24 mouse cellular contexts compared by ENCODE assay signal in the genomic region with DNA sequence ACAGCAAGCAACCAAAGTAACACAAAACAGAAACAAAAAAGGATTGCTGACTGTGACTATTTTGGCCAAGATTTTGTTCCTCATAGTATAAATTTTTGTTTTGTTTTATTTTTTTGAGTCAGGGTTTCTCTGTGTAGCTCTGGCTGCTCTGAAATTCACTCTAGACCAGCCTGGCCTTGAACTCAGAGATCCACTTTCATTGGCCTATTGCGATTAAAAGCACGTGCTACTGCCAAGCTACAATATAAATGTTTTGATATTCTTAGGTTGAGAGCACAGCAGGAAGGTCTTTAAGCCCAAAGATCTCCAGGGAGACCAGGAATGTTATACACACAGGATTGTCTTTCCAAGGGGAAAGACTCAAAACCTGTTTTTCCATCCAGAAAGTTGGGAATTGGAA. TPM values are rescaled to one million over a fixed set of nuclear protein-coding genes. Genes with fewer than 3 reads are reported as not detected.
DNase-seq lines count a peak whose midpoint lies in the region; ATAC-seq and TF ChIP-seq lines count a peak whose summit lies in the region.
"Had no signal": no experiment of that assay in that cellular context is flagged by ENCODE, and none has a peak within 500 bp of the region (broad histone marks: within the 10 kb centered on the region; RNA-seq: fewer than 3 reads in every experiment).

No protein-coding gene starts in this region.

- no peak overlapping the region for H3K4me2 ChIP-seq in midbrain, embryonic 11.5 days
- H3K4me2 ChIP-seq: embryonic facial prominence, embryonic 13.5 days; hindbrain, embryonic 12.5 days; limb, embryonic 12.5 days; midbrain, embryonic 15.5 days; neural tube, embryonic 15.5 days; stomach, embryonic 15.5 days had no signal

- H3K4me1 ChIP-seq in midbrain, embryonic 11.5 days (ENCODE audit: control insufficient read depth, insufficient read depth, low read length) = no peaks in the 10 kb centered on the region
- H3K4me1 ChIP-seq in midbrain, embryonic 10.5 days = no peaks in the 10 kb centered on the region
- H3K4me1 ChIP-seq in bone marrow macrophage, adult 2 months (ENCODE audit: control insufficient read depth, insufficient read depth, low read length) = peaks cover 15% of the 10 kb centered on the region
- H3K4me1 ChIP-seq: heart, embryonic 10.5 days; midbrain, embryonic 15.5 days; stomach, embryonic 15.5 days had no signal

- no peaks in the 10 kb centered on the region for H3K27me3 ChIP-seq in midbrain, embryonic 11.5 days (ENCODE audit: control insufficient read depth, insufficient read depth, low read length)
- H3K27me3 ChIP-seq in midbrain, embryonic 10.5 days (ENCODE audit: low read depth, poor library complexity, severe bottlenecking) = no peaks in the 10 kb centered on the region
- H3K27me3 ChIP-seq: embryonic facial prominence, embryonic 13.5 days; hindbrain, embryonic 12.5 days; limb, embryonic 12.5 days; midbrain, embryonic 15.5 days; neural tube, embryonic 15.5 days; stomach, embryonic 15.5 days had no signal

- no peak for DNase-seq in gastrocnemius, adult 2 months
- no peak for DNase-seq in gastrocnemius, postnatal 36 days
- peak; percentile 72 for DNase-seq in midbrain, embryonic 11.5 days (ENCODE audit: low spot score, missing footprints)
- no peak for DNase-seq in midbrain, embryonic 10.5 days (ENCODE audit: low spot score)
- no peak for DNase-seq in T-cell, adult 2 months (ENCODE audit: low spot score)
- DNase-seq: cerebellum, adult 18-20 months; cerebellum, postnatal 36 days; forebrain, postnatal 0 days; heart, postnatal 10 days; kidney, adult 8-10 months; lung, postnatal 10 days; right cerebral cortex, postnatal 25 days; thymus, adult 2 months had no signal

- intact Hi-C loops in gastrocnemius, adult 2 months (cut with DNase I) = no loop called here
- intact Hi-C loops in gastrocnemius, postnatal 36 days (cut with DNase I) = no loop called here

- H3K27ac ChIP-seq in gastrocnemius, adult 2 months = peak overlapping the region; percentile 61
- H3K27ac ChIP-seq in midbrain, embryonic 11.5 days (ENCODE audit: low read depth, low read length) = no peak overlapping the region
- H3K27ac ChIP-seq in midbrain, embryonic 10.5 days (replicated peaks) = no peak overlapping the region
- peak overlapping the region; percentile 47 for H3K27ac ChIP-seq in bone marrow macrophage, adult 2 months (ENCODE audit: insufficient read depth, low read depth, low read length)
- H3K27ac ChIP-seq: embryonic facial prominence, embryonic 13.5 days; forebrain, embryonic 10.5 days; heart, embryonic 10.5 days; hindbrain, embryonic 12.5 days; limb, embryonic 12.5 days; midbrain, embryonic 15.5 days; neural tube, embryonic 15.5 days; stomach, embryonic 15.5 days had no signal

- 48% methylated on average over 2 of the region's 2 CpGs for WGBS in midbrain, embryonic 11.5 days
- 60% methylated on average over 2 of the region's 2 CpGs for WGBS in midbrain, embryonic 10.5 days

- no peaks in the 10 kb centered on the region for H3K9me3 ChIP-seq in midbrain, embryonic 11.5 days (ENCODE audit: control insufficient read depth, low read length)
- no peaks in the 10 kb centered on the region for H3K9me3 ChIP-seq in midbrain, embryonic 10.5 days (replicated peaks)
- H3K9me3 ChIP-seq: embryonic facial prominence, embryonic 13.5 days; forebrain, embryonic 10.5 days; heart, embryonic 10.5 days; hindbrain, embryonic 12.5 days; limb, embryonic 12.5 days; midbrain, embryonic 15.5 days; neural tube, embryonic 15.5 days; stomach, embryonic 15.5 days had no signal

- no peaks in the 10 kb centered on the region for H3K36me3 ChIP-seq in midbrain, embryonic 11.5 days (ENCODE audit: control insufficient read depth, insufficient read depth, low read length)
- H3K36me3 ChIP-seq in midbrain, embryonic 10.5 days = 0 out of 2 replicates have a peak, but pooled peaks cover 2% of the 10 kb centered on the region
- H3K36me3 ChIP-seq: embryonic facial prominence, embryonic 13.5 days; hindbrain, embryonic 12.5 days; midbrain, embryonic 15.5 days; stomach, embryonic 15.5 days had no signal

- ATAC-seq in midbrain, embryonic 11.5 days (ENCODE audit: low FRiP score) = no peak
- ATAC-seq in inflammation-experienced regulatory T-cells, adult 6 months = no peak
- ATAC-seq: forebrain, postnatal 0 days; midbrain, embryonic 15.5 days had no signal

- H3K9ac ChIP-seq in midbrain, embryonic 11.5 days (ENCODE audit: low read length) = no peak overlapping the region
- H3K9ac ChIP-seq: embryonic facial prominence, embryonic 13.5 days; forebrain, postnatal 0 days; hindbrain, embryonic 12.5 days; limb, embryonic 12.5 days; midbrain, embryonic 15.5 days; neural tube, embryonic 15.5 days; stomach, embryonic 15.5 days had no signal

- TF ChIP-seq POLR2A in bone marrow macrophage, adult 2 months (IDR thresholded peaks at IDR 0.05; ENCODE audit: borderline replicate concordance, low read depth, low read length) = no peak

- no peak for TF ChIP-seq CTCF in gastrocnemius, adult 2 months (IDR thresholded peaks at IDR 0.05)
- TF ChIP-seq CTCF in bone marrow macrophage, adult 2 months (IDR thresholded peaks at IDR 0.05; ENCODE audit: low read depth, low read length) = no peak

- H3K4me3 ChIP-seq in gastrocnemius, adult 2 months = no peak overlapping the region
- H3K4me3 ChIP-seq in midbrain, embryonic 11.5 days (ENCODE audit: low read depth, low read length) = no peak overlapping the region
- no peak overlapping the region for H3K4me3 ChIP-seq in midbrain, embryonic 10.5 days
- H3K4me3 ChIP-seq in bone marrow macrophage, adult 2 months (ENCODE audit: insufficient read depth, low read length) = no peak overlapping the region
- H3K4me3 ChIP-seq: embryonic facial prominence, embryonic 13.5 days; forebrain, embryonic 10.5 days; heart, embryonic 10.5 days; hindbrain, embryonic 12.5 days; limb, embryonic 12.5 days; midbrain, embryonic 15.5 days; myocyte; neural tube, embryonic 15.5 days; stomach, embryonic 15.5 days had no signal

RNA-seq across cellular contexts. Expression of a gene that starts 30.2 kb away (rescaled TPM):
- 10 to 100 TPM; 16.3 to 18.7 TPM for total RNA-seq in gastrocnemius, adult 2 months (2021)
- total RNA-seq in gastrocnemius, postnatal 36 days (2021) = 10 to 100 TPM; 14.0 to 17.0 TPM
- 33.5 and 33.6 TPM in 2 replicates for polyA plus RNA-seq in midbrain, embryonic 11.5 days (2014; fragmentation: Nextera tagmentation; extraction: Ambion mirVana)
- 20.8 and 22.3 TPM in 2 replicates for polyA plus RNA-seq in midbrain, embryonic 10.5 days (2016; fragmentation: Nextera tagmentation; extraction: Ambion mirVana)
- 38.7 and 39.1 TPM in 2 replicates for polyA plus RNA-seq in bone marrow macrophage, adult 2 months (2012; ENCODE audit: insufficient read depth, insufficient read length, missing spikeins)
- polyA plus RNA-seq in inflammation-experienced regulatory T-cells, adult 6 months (2017; shearing (Covaris generic)) = 10 to 100 TPM in 2 of 3 experiments, 1 to 10 TPM in 1; 8.9 to 14.5 (median 11.5) TPM

Comparison
In these comparisons a context has a peak if more than half of its experiments do, and no peak if none do; other contexts are left out.
1. H3K27ac ChIP-seq: peak in gastrocnemius, adult 2 months (single experiment) and bone marrow macrophage, adult 2 months (single experiment); none in midbrain, embryonic 11.5 days (single experiment) and midbrain, embryonic 10.5 days (single experiment).